Mouse (Mus musculus) bone marrow macrophage, adult 2 months (primary cell): ENCODE data around the gene Acd.

Experiments used
- CTCF ChIP-seq: IDR thresholded peaks from 2 replicates; pipeline ENCODE4 v1.5.1; 2012; ENCODE audit warnings: low read depth, mild to moderate bottlenecking, low read length, moderate library complexity
- POLR2A ChIP-seq: IDR thresholded peaks from 2 replicates; pipeline ENCODE4 v1.6.1; 2012; ENCODE audit warnings: mild to moderate bottlenecking, low read depth, low read length, borderline replicate concordance

DNA sequence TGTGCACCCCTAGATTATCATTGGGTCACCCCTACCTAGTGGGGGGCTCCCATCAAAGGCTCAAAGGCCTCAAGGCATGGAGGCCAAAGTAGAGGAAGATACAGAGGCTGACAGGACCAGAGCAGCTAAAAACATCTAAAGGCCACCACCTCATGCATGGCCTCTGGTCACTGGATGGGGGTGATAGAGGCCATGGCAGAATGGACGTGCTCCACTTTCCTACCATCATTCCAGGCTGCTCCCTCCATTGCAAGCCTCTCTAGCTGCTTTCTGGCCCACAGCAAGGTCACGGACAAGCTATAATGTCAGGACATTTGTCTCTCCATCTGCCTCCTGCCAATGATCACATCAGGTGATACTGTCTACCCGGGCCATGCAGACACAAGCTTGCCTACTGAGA is 11.4 kb upstream of the Acd start:
- no peak for TF ChIP-seq CTCF
- no peak for TF ChIP-seq POLR2A
